Mouse (Mus musculus) layer of hippocampus, adult 18-20 months (tissue): ENCODE measurements around the gene A030005K14Rik. TPM values are rescaled to one million over a fixed set of nuclear protein-coding genes. Genes with fewer than 3 reads are reported as not detected.

Source experiments
- DNase-seq, 2 experiments: peaks; one replicate each; pipeline ENCODE4 v3.0.0; 2022; ENCODE audit warnings: low spot score in 2 of 2
- long read RNA-seq: library from polyadenylated mRNA; stranded (forward); transcript quantifications from one replicate; pipeline ENCODE4 v2.0.0, GENCODE M21; 2021
- total RNA-seq, 2 experiments: library from RNA; stranded (reverse); gene quantifications; 2 replicates each; pipeline ENCODE4 v1.2.3; 2021

The A030005K14Rik gene
- not detected for total RNA-seq
- long read RNA-seq = 0 reads

GRCm38 (mm10) chr1:83059278-83059677 lies at the start of gene A030005K14Rik:
Gene A030005K14Rik (minus strand): TSS chr1:83059378.
- no peak for DNase-seq

- no peak for DNase-seq
These were observed 48.3 kb upstream of the A030005K14Rik start for GRCm38 (mm10) chr1:83107410-83107978.

- DNase-seq = no peak
These were observed 46.3 kb upstream of the A030005K14Rik start for GRCm38 (mm10) chr1:83105464-83105863.

DNA sequence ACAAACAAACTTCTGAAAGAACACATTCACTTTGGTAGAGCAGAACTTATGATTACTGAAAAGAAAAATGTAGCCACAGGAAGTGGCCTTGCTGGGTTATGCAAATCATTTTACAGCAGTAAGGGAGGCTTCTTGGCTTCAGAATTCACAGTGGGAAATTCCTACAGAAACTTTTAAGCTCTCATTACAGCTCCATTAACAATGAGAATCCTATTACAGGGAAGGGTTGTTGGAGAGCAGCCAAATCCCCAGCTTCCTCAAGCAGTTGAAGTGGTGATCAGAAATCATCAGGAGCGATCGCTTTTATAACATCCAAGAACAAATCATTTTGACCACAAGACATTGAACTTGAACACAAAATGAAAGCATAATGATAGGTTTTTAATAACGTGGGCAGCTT lies 42.7 kb upstream of the A030005K14Rik start:
- DNase-seq = peak in 1 of 2 experiments; percentile 6

DNA sequence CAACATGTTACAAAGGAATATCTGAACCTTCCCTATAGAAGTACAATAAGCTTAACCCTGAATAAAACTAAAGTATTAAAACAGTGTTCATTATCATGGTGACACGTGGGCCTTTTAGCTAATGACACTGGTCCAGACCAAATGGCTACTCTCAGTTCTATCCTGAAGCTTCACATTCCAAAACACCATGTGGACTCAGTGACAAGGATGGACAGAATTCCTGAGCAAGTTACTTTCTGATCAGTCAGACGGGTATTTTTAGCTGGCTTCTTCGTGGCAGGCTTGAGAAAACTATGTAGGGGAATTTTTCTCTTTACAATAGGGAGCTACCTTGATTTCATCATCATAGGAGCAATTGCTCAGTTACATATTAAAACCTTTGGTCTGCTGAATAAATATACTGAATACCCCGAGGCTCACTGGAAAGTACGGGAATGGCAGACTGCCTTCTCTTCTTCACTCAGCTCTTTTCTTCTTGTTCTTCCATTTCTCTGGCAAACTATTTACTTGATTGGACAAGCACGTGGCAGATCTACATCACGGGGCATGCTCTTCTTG lies 40.5 kb upstream of the A030005K14Rik start:
- no peak for DNase-seq

- DNase-seq = no peak
These were observed 40.0 kb upstream of the A030005K14Rik start for GRCm38 (mm10) chr1:83099160-83099559.

GRCm38 (mm10) chr1:83096935-83097334 lies 37.8 kb upstream of the A030005K14Rik start:
- no peak for DNase-seq

DNA sequence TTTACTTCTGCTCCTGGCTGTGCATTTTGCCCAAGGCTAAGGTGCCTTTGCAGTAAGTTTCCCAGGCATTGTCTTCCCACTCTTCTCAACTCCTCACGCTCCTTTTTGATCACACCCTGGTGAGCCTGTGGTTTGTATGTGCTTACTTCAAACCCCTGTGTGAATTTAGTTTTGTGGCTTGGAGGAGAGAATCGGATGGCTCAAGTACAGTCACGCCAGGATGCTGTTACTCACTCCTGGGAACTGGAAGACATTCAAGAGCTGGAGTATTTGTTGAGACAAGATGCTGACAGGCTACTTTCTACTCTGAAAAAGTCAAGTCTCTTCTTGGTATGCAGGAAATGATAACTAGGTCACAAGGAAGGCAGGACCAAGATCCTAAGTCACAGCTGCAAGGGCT lies 32.1 kb upstream of the A030005K14Rik start:
- DNase-seq = no peak

- no peak for DNase-seq
These were observed 25.6 kb upstream of the A030005K14Rik start for GRCm38 (mm10) chr1:83084790-83085189.

DNA sequence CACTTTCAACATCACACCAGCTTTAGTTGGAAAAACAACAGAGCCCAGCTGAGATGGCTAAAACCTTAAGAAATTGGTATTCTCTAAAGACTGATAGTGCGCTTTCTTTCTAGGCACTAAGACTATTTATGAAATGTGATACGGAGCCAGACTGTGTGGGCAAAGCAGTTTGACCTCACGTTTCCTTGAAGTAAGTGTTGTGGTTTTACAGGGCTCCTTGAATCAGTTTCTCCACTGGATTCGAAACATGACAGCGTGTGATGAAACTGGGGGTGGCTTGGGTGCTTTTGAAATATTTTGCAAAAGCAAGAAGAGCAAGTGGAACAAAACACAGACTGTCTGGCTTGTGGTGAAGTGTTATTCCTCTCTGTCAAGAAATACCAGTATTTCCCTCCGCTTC lies 17.8 kb upstream of the A030005K14Rik start:
- peak in 1 of 2 experiments; percentile 4 for DNase-seq

DNA sequence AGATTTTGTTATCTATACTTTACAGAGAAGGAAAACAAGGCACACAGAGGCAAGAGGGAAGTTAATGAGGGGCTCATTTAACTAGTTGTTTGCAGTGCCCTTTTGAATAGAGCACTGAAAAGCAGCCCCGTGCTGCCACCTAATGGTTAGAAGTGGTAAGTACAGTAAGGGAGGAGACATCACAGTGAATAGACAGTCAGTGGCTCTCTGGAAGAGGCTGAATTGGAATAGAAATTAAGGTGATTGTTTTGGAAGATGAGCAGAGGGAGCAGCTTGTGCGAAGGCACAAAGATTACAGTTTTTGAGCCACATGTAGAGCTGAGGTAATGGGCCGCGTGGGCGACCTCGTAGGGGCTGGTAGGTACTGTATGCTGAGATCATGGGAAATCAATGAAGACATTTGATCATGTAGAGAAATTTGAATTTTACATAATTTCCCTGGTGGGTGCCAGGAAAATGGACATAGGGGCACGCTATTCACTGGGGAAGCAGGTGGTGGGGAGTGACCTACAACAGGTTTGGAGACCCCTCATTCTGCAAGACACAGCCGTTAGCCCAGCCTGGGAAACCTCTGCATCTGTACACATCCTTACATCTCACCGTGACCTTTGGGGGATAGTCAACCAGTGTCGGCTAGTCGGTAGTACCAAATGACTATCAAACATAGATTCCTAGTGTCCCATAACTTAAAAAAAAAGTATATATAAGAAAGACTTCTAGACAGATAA lies 17.2 kb upstream of the A030005K14Rik start:
- DNase-seq = peak; percentile 6 to 46

DNA sequence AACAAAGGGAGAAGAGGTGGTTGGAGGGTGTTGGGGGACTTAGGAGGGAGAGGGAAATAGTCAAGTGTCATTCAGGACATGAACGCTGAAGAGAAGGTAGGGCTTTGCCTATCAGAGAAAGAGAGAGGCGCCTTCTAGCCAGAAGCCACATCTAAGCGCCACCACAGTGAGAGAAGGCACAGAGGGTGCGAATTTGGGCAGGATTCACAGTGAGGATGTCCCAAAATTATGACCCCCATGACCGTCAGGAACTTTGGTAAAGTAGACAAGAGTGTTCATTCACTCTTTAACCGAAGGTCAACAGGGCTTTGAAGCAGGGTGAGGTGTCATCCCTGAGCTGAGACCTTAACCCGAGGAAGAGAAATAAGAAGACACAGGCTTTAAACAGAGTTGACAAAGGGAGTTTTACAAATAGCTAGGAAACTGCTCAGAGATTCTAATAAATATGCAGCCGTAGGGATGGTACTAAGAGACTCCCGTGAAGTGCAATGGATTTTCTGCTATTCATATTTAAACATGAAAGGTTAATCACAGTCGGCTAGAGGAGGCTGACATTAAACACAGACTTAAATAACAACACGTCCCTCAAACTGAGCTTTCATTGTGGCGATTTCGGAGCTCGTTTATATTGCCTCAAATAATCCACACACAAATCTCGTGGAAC lies 16.5 kb upstream of the A030005K14Rik start:
- DNase-seq = no peak

GRCm38 (mm10) chr1:83067205-83067604 lies 8.0 kb upstream of the A030005K14Rik start:
- DNase-seq = peak; percentile 7 to 9

GRCm38 (mm10) chr1:83066577-83066976 lies 7.4 kb upstream of the A030005K14Rik start:
- DNase-seq = no peak

DNA sequence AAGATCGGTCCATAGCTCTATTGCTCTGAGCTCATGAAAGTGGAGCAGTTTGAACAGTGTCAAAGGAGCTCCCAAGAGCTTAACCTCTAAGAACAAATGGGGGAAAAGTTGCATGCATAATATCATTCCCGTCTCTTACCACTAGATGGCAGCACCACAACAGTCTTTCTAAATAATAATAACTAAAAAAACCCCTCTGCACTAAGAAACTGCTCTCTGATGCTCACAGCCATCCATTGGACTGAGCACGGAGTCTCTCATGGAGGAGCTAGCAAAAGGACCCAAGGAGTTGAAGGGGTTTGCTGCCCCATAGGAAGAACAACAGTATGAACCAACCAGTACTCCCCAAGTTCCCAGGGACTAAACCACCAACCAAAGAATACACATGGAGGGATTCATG lies 5.7 kb upstream of the A030005K14Rik start:
- peak in 1 of 2 experiments; percentile 35 for DNase-seq

DNA sequence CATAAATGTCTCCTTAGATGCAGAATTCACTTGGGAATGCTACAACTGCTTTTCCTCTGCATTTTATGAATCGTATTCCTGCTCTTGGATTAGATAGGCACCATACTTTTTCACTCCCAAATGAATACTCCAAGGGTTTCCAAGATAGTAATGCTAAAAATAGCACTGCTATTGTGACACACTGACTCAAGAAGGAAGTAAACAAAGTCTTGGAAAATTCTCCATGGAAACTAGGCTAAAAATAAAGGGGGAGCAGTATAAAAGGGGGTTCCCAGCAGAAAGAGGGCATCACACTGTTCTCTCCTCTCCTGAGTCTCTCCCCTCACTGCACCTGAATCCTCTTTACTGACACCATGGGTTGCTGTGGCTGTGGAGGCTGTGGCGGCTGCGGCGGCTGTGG lies 1.5 kb upstream of the A030005K14Rik start, which contains the start of gene Krtap28-13:
Krtap28-13 (plus strand) TSS at position 288 of the 400 bp plus-strand sequence.
- no peak for DNase-seq

- DNase-seq = no peak
These were observed 697 bp downstream of the A030005K14Rik start for GRCm38 (mm10) chr1:83058481-83058880.

DNA sequence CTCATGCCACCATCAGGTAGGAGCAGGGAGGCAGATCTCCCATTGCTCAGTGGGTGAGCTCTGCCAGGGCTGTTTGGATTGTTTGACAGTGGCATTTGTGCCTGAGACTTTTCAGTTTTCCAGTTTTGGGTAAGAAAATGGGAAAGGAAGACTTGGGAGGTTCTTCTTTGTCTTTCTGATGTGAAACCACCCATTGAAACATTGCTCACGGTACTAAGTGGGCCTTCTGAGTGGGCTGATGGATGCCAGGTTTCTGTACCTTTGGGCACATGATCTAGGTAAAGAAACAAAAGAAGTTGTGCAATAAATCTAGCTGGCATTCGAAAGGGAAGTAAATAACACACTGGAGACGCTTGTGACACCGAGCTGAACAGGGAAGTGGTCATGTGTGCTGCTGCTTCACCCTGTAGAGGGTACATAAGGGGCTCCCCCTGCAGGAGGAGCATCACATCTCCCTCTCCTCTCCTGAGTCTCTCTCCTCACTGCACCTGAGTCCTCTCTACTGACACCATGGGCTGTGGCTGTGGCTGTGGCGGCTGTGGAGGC lies 14.2 kb downstream of the A030005K14Rik start, which contains the start of gene Gm47969:
Gm47969 (plus strand) TSS at position 51 of the 546 bp plus-strand sequence.
- no peak for DNase-seq

DNA sequence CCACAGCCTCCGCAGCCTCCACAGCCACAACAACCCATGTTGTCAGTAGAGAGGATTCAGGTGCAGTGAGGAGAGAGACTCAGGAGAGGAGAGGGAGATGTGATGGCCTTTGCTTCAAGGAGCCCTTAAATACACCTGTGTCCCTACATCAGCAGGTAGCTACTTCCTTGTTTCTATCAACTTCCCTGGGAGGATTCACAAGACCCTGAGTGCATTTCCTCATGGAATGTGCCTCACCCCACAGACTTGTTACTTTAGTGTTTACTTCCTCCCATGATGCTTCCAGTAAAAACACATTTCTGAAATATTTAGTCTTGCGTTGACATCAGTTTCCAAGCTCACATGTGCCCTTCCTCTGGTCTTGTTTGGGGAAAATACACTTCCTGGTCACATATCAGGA lies 16.8 kb downstream of the A030005K14Rik start, which contains the start of gene Krtap28-10:
Krtap28-10 (minus strand) TSS at position 101 of the 400 bp plus-strand sequence.
- DNase-seq = no peak

- DNase-seq = no peak
These were observed 20.1 kb downstream of the A030005K14Rik start for GRCm38 (mm10) chr1:83039080-83039479.

GRCm38 (mm10) chr1:83038109-83038672 lies 21.0 kb downstream of the A030005K14Rik start, which contains the start of gene Slc19a3:
Gene Slc19a3 (minus strand): TSS chr1:83038448.
- peak; percentile 28 to 63 for DNase-seq
